Mouse (Mus musculus) stomach, postnatal 0 days (tissue): ENCODE measurements around the gene Sh3glb1. TPM values are rescaled to one million over a fixed set of nuclear protein-coding genes. Genes with fewer than 3 reads are reported as not detected.

Source experiments
- ATAC-seq: fragments of 200-750 bp; cut with Nextera tagmentation; 2 replicates; pipeline ENCODE4 v1.8.0; 2017; ENCODE audit not compliant: low FRiP score, low TSS enrichment
- DNase-seq: peaks from one replicate; pipeline ENCODE4 v3.0.0-alpha.2; 2016; ENCODE audit warnings: low spot score
- H3K27ac ChIP-seq: fragments of 300-500 bp; sonication (generic); replicated peaks from 2 replicates; pipeline ENCODE4 v1.5.1; 2014; ENCODE audit warnings: mild to moderate bottlenecking, control low read depth
- H3K27me3 ChIP-seq: fragments of 300-500 bp; sonication (generic); 2 replicates; pipeline ENCODE4 v1.6.1; 2014; ENCODE audit warnings: low read length; ENCODE audit not compliant: control insufficient read depth, insufficient read depth
- H3K36me3 ChIP-seq: fragments of 300-500 bp; sonication (generic); 2 replicates; pipeline ENCODE4 v1.6.1; 2014; ENCODE audit warnings: low read length, mixed read lengths; ENCODE audit not compliant: control insufficient read depth, insufficient read depth
- H3K4me1 ChIP-seq: fragments of 300-500 bp; sonication (generic); replicated peaks from 2 replicates; pipeline ENCODE4 v1.6.1; 2014; ENCODE audit warnings: antibody characterized with exemption; ENCODE audit not compliant: control insufficient read depth, insufficient read depth
- H3K4me2 ChIP-seq: fragments of 300-500 bp; sonication (generic); replicated peaks from 2 replicates; pipeline ENCODE4 v1.6.1; 2014; ENCODE audit warnings: low read depth, mild to moderate bottlenecking, control low read depth, moderate library complexity
- H3K4me3 ChIP-seq: fragments of 300-500 bp; sonication (generic); 2 replicates; pipeline ENCODE4 v1.5.1; 2014; ENCODE audit warnings: low read depth, low read length, control low read depth
- H3K9ac ChIP-seq: fragments of 300-500 bp; sonication (generic); 2 replicates; pipeline ENCODE4 v1.6.1; 2014; ENCODE audit warnings: mild to moderate bottlenecking, low read length, control low read depth, mixed read lengths
- H3K9me3 ChIP-seq: fragments of 300-500 bp; sonication (generic); 2 replicates; pipeline ENCODE4 v1.6.1; 2016; ENCODE audit warnings: low read length; ENCODE audit not compliant: control insufficient read depth
- CTCF ChIP-seq: IDR thresholded peaks from 2 replicates; pipeline ENCODE4 v1.5.1; 2016; ENCODE audit warnings: antibody characterized with exemption, low read depth, mild to moderate bottlenecking, moderate library complexity
- EP300 ChIP-seq: optimal IDR thresholded peaks from 2 replicates; pipeline ENCODE3; 2016; ENCODE audit warnings: antibody characterized with exemption
- WGBS: fragments of 180-500 bp; shearing (Covaris S2); extraction: QIAGEN DNeasy Blood & Tissue Kit; methylation state at CpG from one replicate; pipeline ENCODE4 v1.1.7; 2014; 5-methylcytosine and 5-hydroxymethylcytosine counted together
- polyA plus RNA-seq: library from polyadenylated mRNA; unstranded; fragments of >200 nt; fragmentation: Nextera tagmentation; extraction: Ambion mirVana; gene quantifications from 2 replicates; pipeline ENCODE4 v1.2.1, GENCODE M21; 2015

Sh3glb1 gene
- polyA plus RNA-seq, 1 experiment from 2014 or later = 130 TPM

DNA sequence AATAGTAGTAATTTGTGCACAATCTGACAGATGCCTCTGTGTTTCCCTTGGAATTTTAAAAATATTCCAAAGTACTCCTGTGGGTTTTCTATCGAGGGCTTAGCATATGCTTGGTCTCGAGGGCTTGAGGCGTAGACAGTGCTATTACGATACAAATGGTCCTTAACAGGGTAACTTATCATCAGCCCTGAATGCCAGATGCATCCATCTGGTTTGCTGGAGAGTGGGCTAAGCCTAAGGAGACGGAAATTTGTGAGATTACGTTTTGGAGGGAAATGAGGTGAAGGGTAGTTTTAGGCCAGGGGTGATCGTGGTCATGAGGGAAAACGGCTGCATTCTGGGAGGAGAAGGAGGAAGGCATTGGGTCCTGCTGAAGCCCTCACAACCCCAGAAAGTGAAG, 48.1 kb downstream of the Sh3glb1 start:
- no peak overlapping the region for H3K27ac ChIP-seq
- ATAC-seq (no peak), DNase-seq (no peak)
- no peaks in the 10 kb centered on the region for H3K4me1 ChIP-seq
- H3K4me2 ChIP-seq = no peak overlapping the region
- no peaks in the 10 kb centered on the region for H3K36me3 ChIP-seq
- no peak overlapping the region for H3K4me3 ChIP-seq
- no peak overlapping the region for H3K9ac ChIP-seq
- 55% methylated on average over 8 of the region's 8 CpGs for WGBS
- no peak for TF ChIP-seq EP300
- TF ChIP-seq CTCF = no peak
- no peaks in the 10 kb centered on the region for H3K27me3 ChIP-seq
- H3K9me3 ChIP-seq = no peaks in the 10 kb centered on the region

DNA sequence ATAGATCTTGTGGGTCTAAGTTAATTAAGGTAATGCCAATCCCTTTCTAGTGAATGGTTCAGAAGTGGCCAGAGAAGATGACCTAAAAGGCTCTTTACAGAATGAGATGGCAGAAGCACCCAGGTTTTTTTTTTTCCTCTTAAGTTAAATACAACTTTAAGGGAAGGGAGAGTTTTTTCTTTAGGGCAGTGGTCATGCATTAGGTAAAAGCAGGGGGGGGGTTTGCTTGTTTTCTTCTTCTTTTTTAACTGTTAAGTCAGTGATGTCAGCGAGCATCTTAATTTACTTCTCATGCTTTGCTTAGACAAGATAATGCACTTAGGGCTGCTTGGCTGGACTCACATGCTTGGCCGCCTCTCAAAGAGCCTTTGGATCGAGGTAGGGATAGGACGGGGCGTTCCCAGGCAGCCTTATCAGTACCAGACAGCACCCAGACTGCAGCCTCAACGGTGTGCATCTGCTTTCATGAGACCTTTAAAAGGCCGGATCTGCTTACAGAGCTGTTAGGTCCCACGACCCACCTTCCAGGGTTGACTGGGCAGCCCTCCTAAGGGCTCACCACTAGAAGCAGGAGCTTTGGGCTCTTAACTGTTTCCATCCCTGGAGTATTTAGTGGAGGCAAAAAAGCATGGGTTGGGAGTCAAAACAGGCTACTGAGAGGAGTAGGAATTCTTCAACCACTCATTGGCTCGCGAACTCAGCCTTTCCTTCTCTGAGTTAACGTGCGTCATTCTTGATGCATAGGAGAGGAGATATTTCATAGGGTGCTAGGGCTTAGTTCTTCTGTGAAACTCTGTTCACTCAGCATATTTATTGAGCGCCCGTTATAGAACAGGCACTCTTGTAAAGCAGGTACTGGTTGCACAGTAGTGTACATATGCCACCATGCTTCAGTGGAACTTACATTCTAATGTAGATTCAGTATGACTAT, 49.9 kb downstream of the Sh3glb1 start:
- no peak overlapping the region for H3K9ac ChIP-seq
- H3K9me3 ChIP-seq = no peaks in the 10 kb centered on the region
- no peaks in the 10 kb centered on the region for H3K4me1 ChIP-seq
- no peaks in the 10 kb centered on the region for H3K36me3 ChIP-seq
- H3K4me3 ChIP-seq = no peak overlapping the region
- no peak for DNase-seq
- TF ChIP-seq CTCF = no peak
- H3K4me2 ChIP-seq = no peak overlapping the region
- no peak for ATAC-seq
- 68% methylated on average over 14 of the region's 14 CpGs for WGBS
- no peaks in the 10 kb centered on the region for H3K27me3 ChIP-seq
- H3K27ac ChIP-seq = no peak overlapping the region

DNA sequence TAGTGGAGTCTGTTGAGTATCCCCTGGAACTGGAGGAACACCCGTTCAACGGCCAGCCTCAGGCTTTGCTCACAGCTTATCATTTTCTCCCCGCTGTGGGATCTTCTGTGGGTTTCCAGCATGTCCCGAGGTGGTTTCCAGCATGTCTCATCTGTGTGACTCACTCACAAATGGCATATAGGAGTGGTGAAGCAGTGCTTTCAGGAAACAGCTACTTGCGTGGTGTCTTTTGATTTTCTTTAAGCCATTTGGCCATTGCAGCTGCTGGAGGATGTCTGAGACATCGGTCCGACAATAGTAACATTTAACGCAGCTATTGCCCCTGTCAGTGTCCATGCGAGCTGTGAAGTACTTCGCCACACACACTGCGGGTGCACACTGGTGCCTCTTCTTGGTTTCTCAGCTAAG, 50.7 kb downstream of the Sh3glb1 start:
- no peak for ATAC-seq

DNA sequence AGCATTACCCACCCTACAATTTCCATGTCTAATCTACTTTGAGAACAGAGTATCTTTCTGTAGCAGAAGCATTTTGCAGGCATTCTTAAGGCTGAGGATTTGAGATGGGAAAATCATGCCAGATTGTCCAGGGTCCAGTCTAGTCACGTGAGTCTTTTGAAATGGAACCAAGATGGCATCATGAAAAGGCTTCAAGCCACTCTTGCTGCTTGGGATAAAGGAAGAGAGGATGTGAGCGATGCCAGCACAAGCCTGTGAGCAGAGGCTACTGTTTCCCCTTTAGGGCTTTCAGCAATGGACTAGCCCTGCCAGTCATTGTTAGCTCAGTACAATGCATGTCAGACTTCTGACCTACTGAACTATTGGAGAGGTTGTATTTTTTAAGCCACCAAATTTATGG, 51.2 kb downstream of the Sh3glb1 start:
- peaks cover under 1% of the 10 kb centered on the region; the same call in 1 of the 2 replicates for H3K9me3 ChIP-seq
- ATAC-seq (no peak), DNase-seq (no peak)
- TF ChIP-seq CTCF = no peak
- no peak for TF ChIP-seq EP300
- no peak overlapping the region for H3K9ac ChIP-seq
- H3K4me3 ChIP-seq = no peak overlapping the region
- H3K27ac ChIP-seq = no peak overlapping the region
- H3K36me3 ChIP-seq = no peaks in the 10 kb centered on the region
- 84% methylated on average over 2 of the region's 2 CpGs for WGBS
- H3K4me1 ChIP-seq = 0 out of 2 replicates have a peak, but pooled peaks cover 3% of the 10 kb centered on the region
- no peaks in the 10 kb centered on the region for H3K27me3 ChIP-seq
- no peak overlapping the region for H3K4me2 ChIP-seq

More for the DNA sequence above, 50.7 kb downstream of the Sh3glb1 start:
- no peaks in the 10 kb centered on the region for H3K27me3 ChIP-seq
- H3K4me3 ChIP-seq = no peak overlapping the region
- no peaks in the 10 kb centered on the region for H3K9me3 ChIP-seq
- H3K27ac ChIP-seq = no peak overlapping the region
- no peak overlapping the region for H3K9ac ChIP-seq
- H3K36me3 ChIP-seq = no peaks in the 10 kb centered on the region
- TF ChIP-seq EP300 (no peak), CTCF (no peak)
- no peak overlapping the region for H3K4me2 ChIP-seq
- 0 out of 2 replicates have a peak, but pooled peaks cover 3% of the 10 kb centered on the region for H3K4me1 ChIP-seq
- 80% methylated on average over 11 of the region's 11 CpGs for WGBS
- no peak for DNase-seq

DNA sequence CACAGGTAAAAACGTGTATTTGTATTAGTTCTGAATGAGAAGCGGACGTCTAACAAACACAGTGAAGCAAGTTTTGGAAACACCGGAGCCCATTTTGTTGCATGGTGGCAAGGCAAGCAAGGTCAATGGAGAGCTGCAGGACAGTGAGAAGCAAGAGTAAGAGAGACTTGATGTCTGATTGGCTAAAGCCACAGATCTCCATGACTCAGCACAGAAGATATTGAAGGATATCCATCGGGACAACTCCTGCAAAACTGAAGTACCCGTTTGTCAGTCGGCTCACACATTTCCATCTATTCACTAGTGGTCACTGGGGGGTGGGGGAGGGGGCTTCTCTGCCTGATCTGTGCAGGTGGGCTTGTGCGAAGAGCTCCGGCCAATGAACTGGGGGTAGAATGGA, 52.1 kb downstream of the Sh3glb1 start:
- DNase-seq (no peak), ATAC-seq (no peak)
- Histone ChIP-seq H3K4me3 (no peak overlapping the region), H3K4me1 (0 out of 2 replicates have a peak, but pooled peaks cover 3% of the 10 kb centered on the region), H3K27me3 (no peaks in the 10 kb centered on the region), H3K27ac (no peak overlapping the region), H3K9me3 (peaks cover 3% of the 10 kb centered on the region; the same call in 1 of the 2 replicates), H3K36me3 (no peaks in the 10 kb centered on the region), H3K9ac (no peak overlapping the region), H3K4me2 (no peak overlapping the region)
- no peak for TF ChIP-seq EP300
- no peak for TF ChIP-seq CTCF
- WGBS = 89% methylated on average over 9 of the region's 9 CpGs
